23 mouse cellular contexts compared by ENCODE assay signal in the genomic region with DNA sequence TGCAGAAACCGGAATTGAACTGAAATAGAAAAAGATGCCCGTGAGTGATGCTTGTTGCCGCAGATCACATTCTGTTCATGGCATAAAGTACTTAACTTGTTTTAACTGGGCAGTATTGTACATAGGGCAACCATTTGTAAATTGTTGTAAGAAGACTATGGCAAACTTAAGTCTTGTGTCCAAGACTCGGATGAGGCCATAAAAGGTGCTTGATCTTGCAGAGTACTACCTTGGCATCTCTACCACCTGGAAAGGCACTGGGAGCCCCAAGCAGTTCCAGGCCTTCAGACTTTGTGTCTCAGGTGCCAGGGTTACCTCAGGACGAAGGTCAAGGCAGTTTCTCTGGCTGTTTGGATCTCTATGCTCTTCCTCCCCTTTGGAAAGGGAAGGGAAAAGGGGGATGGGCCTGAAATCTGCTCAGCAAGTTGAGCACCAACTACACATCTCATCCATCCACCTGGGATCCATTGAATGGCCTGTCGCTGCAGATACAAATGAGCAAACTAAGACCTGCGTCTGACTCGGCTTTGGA.
"Had no signal": no experiment of that assay in that cellular context is flagged by ENCODE, and none has a peak within 500 bp of the region (broad histone marks: within the 10 kb centered on the region; RNA-seq: fewer than 3 reads in every experiment).

No protein-coding gene starts in this region.

- H3K36me3 ChIP-seq: liver, embryonic 12.5 days; liver, embryonic 15.5 days; lung, embryonic 15.5 days; midbrain, embryonic 10.5 days; neural tube, embryonic 12.5 days; neural tube, embryonic 15.5 days; stomach, embryonic 15.5 days had no signal

- H3K9ac ChIP-seq: liver, embryonic 12.5 days; liver, embryonic 15.5 days; lung, embryonic 15.5 days; neural tube, embryonic 12.5 days; neural tube, embryonic 15.5 days; stomach, embryonic 15.5 days had no signal

- H3K9me3 ChIP-seq: liver, embryonic 12.5 days; liver, embryonic 15.5 days; lung, embryonic 15.5 days; megakaryocyte, embryonic 14.5 days; midbrain, embryonic 10.5 days; neural tube, embryonic 12.5 days; neural tube, embryonic 15.5 days; stomach, embryonic 15.5 days had no signal

- H3K27me3 ChIP-seq: liver, embryonic 12.5 days; liver, embryonic 15.5 days; lung, embryonic 15.5 days; neural tube, embryonic 12.5 days; neural tube, embryonic 15.5 days; stomach, embryonic 15.5 days had no signal

- H3K4me2 ChIP-seq: liver, embryonic 12.5 days; liver, embryonic 15.5 days; lung, embryonic 15.5 days; neural tube, embryonic 12.5 days; neural tube, embryonic 15.5 days; stomach, embryonic 15.5 days had no signal

- H3K4me1 ChIP-seq: liver, embryonic 12.5 days; liver, embryonic 15.5 days; lung, embryonic 15.5 days had no signal

- H3K27ac ChIP-seq: kidney, postnatal 0 days; left cerebral cortex, adult 2 months; liver, embryonic 12.5 days; liver, embryonic 15.5 days; lung, embryonic 15.5 days; neural tube, embryonic 12.5 days; neural tube, embryonic 15.5 days; stomach, embryonic 15.5 days had no signal

- ATAC-seq: intestine, postnatal 0 days; liver, embryonic 12.5 days had no signal

- H3K4me3 ChIP-seq: left cerebral cortex, adult 2 months; liver, embryonic 12.5 days; liver, embryonic 15.5 days; lung, embryonic 15.5 days; megakaryocyte, embryonic 14.5 days; midbrain, embryonic 10.5 days; neural tube, embryonic 12.5 days; neural tube, embryonic 15.5 days; stomach, embryonic 15.5 days had no signal

- DNase-seq: kidney, adult 9 months; layer of hippocampus, postnatal 36 days; lung, adult 18-20 months; lung, postnatal 10 days; lung, postnatal 36 days; midbrain, embryonic 14.5 days; right cerebral cortex, adult 18-20 months; right cerebral cortex, postnatal 14 days; right cerebral cortex, postnatal 4 days; spleen, adult 18-20 months; thymus, adult 2 months; thymus, postnatal 36 days had no signal
